Mouse (Mus musculus): ENCODE data around the gene Ube2s. TPM values are rescaled to one million over a fixed set of nuclear protein-coding genes. Genes with fewer than 3 reads are reported as not detected.

The Ube2s gene
- polyA plus RNA-seq, 1 experiment from 2014 or later: 126 TPM

DNA sequence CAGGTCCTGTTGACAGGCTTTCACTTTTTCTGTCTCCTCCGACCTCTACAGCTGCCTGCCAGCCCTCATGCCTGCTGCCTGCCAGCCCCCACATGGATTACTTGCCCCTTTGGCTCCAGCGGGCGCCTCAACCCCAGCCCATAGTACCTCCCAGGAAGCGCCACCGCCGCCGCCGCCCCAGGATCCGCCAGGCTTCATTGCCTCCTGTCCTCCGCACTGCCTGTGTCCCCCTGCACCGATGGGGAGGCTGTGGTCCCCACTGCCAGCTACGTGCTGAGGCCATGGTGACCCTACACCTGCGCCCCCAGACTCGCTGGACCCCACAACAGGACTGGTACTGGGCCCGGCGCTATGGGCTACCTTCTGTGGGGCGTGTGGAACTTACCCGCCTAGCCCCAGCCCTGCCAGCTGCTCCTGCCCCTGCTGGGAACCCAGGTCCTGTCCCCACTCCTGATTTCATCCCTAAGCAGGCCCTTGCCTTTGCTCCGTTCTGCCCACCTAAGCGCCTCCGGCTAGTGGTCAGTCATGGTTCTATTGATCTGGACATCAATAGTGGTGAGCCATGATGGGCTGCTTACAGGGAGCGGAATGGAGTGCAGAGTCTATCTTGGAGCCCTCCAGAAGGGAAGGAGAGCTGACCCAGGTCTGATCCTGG is 65.9 kb downstream of the Ube2s start:
- ATAC-seq: no peak
- H3K27ac ChIP-seq (ENCODE audit: low read depth, low read length): no peak overlapping the region
- H3K9me3 ChIP-seq (ENCODE audit: control insufficient read depth): no peaks in the 10 kb centered on the region
- H3K36me3 ChIP-seq (ENCODE audit: control insufficient read depth, insufficient read depth): peaks cover 36% of the 10 kb centered on the region
- whole genome bisulfite sequencing: 92% methylated on average over 22 of the region's 22 CpGs
- H3K27me3 ChIP-seq (replicated peaks; ENCODE audit: control insufficient read depth, insufficient read depth, low read length): no peaks in the 10 kb centered on the region
- H3K4me1 ChIP-seq (replicated peaks; ENCODE audit: control insufficient read depth, insufficient read depth, low read length): no peaks in the 10 kb centered on the region
- TF ChIP-seq CTCF (IDR thresholded peaks at IDR 0.05; ENCODE audit: low read depth): no peak
- H3K9ac ChIP-seq (ENCODE audit: low read depth, low read length): no peak overlapping the region
- H3K4me3 ChIP-seq (ENCODE audit: low read depth, low read length): no peak overlapping the region
- no peak overlapping the region for H3K4me2 ChIP-seq (replicated peaks; ENCODE audit: low read depth)

DNA sequence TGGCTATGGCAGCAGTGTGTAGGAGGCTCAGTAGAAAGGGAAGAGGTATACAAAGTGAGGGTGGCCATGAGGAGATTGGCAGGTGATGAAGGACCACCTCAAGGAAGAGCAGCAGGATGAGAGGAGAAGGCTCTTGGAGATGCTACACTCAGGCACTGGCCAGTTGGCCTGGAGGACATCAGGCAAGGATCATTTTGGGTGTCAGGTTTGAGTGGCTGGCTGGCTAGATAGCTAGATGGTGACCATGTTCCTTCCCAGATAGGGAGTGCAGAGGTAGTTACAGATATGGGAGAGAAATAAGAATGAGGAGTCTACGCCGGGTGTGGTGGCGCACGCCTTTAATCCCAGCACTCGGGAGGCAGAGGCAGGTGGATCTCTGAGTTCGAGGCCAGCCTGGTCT is 67.5 kb downstream of the Ube2s start:
- no peak overlapping the region for H3K27ac ChIP-seq (ENCODE audit: low read depth, low read length)
- H3K4me1 ChIP-seq (replicated peaks; ENCODE audit: control insufficient read depth, insufficient read depth, low read length): 0 out of 2 replicates have a peak, but pooled peaks cover 4% of the 10 kb centered on the region
- H3K4me3 ChIP-seq (ENCODE audit: low read depth, low read length): no peak overlapping the region
- no peaks in the 10 kb centered on the region for H3K27me3 ChIP-seq (replicated peaks; ENCODE audit: control insufficient read depth, insufficient read depth, low read length)
- TF ChIP-seq CTCF (IDR thresholded peaks at IDR 0.05; ENCODE audit: low read depth): no peak
- H3K9me3 ChIP-seq (ENCODE audit: control insufficient read depth): no peaks in the 10 kb centered on the region
- no peak for ATAC-seq
- peaks cover 36% of the 10 kb centered on the region for H3K36me3 ChIP-seq (ENCODE audit: control insufficient read depth, insufficient read depth)
- no peak overlapping the region for H3K9ac ChIP-seq (ENCODE audit: low read depth, low read length)
- H3K4me2 ChIP-seq (replicated peaks; ENCODE audit: low read depth): no peak overlapping the region
- 94% methylated on average over 6 of the region's 6 CpGs for WGBS

Other genes starting within 250 kb of the Ube2s start
- gene Ptprh, start 208.5 kb downstream of the Ube2s start, polyA plus RNA-seq (2015; fragmentation: Nextera tagmentation; extraction: Ambion mirVana): 16.7 and 17.1 TPM in 2 replicates
- gene Tmem86b, start 181.2 kb downstream of the Ube2s start, polyA plus RNA-seq (2015; fragmentation: Nextera tagmentation; extraction: Ambion mirVana): 25.1 and 31.4 TPM in 2 replicates
- 4.7 and 5.8 TPM in 2 replicates for gene Ppp6r1, start 153.6 kb downstream of the Ube2s start, polyA plus RNA-seq (2015; fragmentation: Nextera tagmentation; extraction: Ambion mirVana)
- 43.3 and 45.6 TPM in 2 replicates for gene Hspbp1, start 127.5 kb downstream of the Ube2s start, polyA plus RNA-seq (2015; fragmentation: Nextera tagmentation; extraction: Ambion mirVana)
- 0.89 and 0.98 TPM in 2 replicates for gene Brsk1, start 122.0 kb downstream of the Ube2s start, polyA plus RNA-seq (2015; fragmentation: Nextera tagmentation; extraction: Ambion mirVana)
- gene Tmem150b, start 87.3 kb downstream of the Ube2s start, polyA plus RNA-seq (2015; fragmentation: Nextera tagmentation; extraction: Ambion mirVana): 20.7 and 21.5 TPM in 2 replicates
- 35.8 and 40.2 TPM in 2 replicates for gene Kmt5c, start 72.5 kb downstream of the Ube2s start, polyA plus RNA-seq (2015; fragmentation: Nextera tagmentation; extraction: Ambion mirVana)
- gene Cox6b2, start 59.5 kb downstream of the Ube2s start, polyA plus RNA-seq (2015; fragmentation: Nextera tagmentation; extraction: Ambion mirVana): 48.5 and 48.8 TPM in 2 replicates
- gene Fam71e2, start 41.3 kb downstream of the Ube2s start, polyA plus RNA-seq (2015; fragmentation: Nextera tagmentation; extraction: Ambion mirVana): not detected in 2 replicates
- 0.12 and 0.30 TPM in 2 replicates for gene Il11, start 29.7 kb downstream of the Ube2s start, polyA plus RNA-seq (2015; fragmentation: Nextera tagmentation; extraction: Ambion mirVana)
- 0.59 TPM in 1 of 2 replicates, not detected in the other for gene Tmem190, start 29.7 kb downstream of the Ube2s start, polyA plus RNA-seq (2015; fragmentation: Nextera tagmentation; extraction: Ambion mirVana)
- gene Tmem238, start 22.9 kb downstream of the Ube2s start, polyA plus RNA-seq (2015; fragmentation: Nextera tagmentation; extraction: Ambion mirVana): 74.3 and 75.5 TPM in 2 replicates
- 419 and 467 TPM in 2 replicates for gene Rpl28, start 19.7 kb downstream of the Ube2s start, polyA plus RNA-seq (2015; fragmentation: Nextera tagmentation; extraction: Ambion mirVana)
- gene Shisa7, start 32.1 kb upstream of the Ube2s start, polyA plus RNA-seq (2015; fragmentation: Nextera tagmentation; extraction: Ambion mirVana): 0.07 and 0.09 TPM in 2 replicates
- 12.5 and 15.5 TPM in 2 replicates for gene Isoc2b, start 57.7 kb upstream of the Ube2s start, polyA plus RNA-seq (2015; fragmentation: Nextera tagmentation; extraction: Ambion mirVana)
- 1.3 and 1.6 TPM in 2 replicates for gene Isoc2a, start 64.6 kb upstream of the Ube2s start, polyA plus RNA-seq (2015; fragmentation: Nextera tagmentation; extraction: Ambion mirVana)
- gene Gm36210, start 93.9 kb upstream of the Ube2s start, polyA plus RNA-seq (2015; fragmentation: Nextera tagmentation; extraction: Ambion mirVana): not detected in 2 replicates
- 2.9 TPM in 2 replicates for gene Zfp628, start 102.6 kb upstream of the Ube2s start, polyA plus RNA-seq (2015; fragmentation: Nextera tagmentation; extraction: Ambion mirVana)
- gene Nat14, start 109.4 kb upstream of the Ube2s start, polyA plus RNA-seq (2015; fragmentation: Nextera tagmentation; extraction: Ambion mirVana): 1.5 and 1.9 TPM in 2 replicates
- 2.3 and 2.6 TPM in 2 replicates for gene Ssc5d, start 113.2 kb upstream of the Ube2s start, polyA plus RNA-seq (2015; fragmentation: Nextera tagmentation; extraction: Ambion mirVana)
- 0.47 and 0.76 TPM in 2 replicates for gene Sbk2, start 151.8 kb upstream of the Ube2s start, polyA plus RNA-seq (2015; fragmentation: Nextera tagmentation; extraction: Ambion mirVana)
- not detected in 2 replicates for gene Sbk3, start 158.6 kb upstream of the Ube2s start, polyA plus RNA-seq (2015; fragmentation: Nextera tagmentation; extraction: Ambion mirVana)
- gene Zfp579, start 183.6 kb upstream of the Ube2s start, polyA plus RNA-seq (2015; fragmentation: Nextera tagmentation; extraction: Ambion mirVana): 10.5 and 12.9 TPM in 2 replicates
- gene Zfp524, start 201.8 kb upstream of the Ube2s start, polyA plus RNA-seq (2015; fragmentation: Nextera tagmentation; extraction: Ambion mirVana): 21.9 and 22.6 TPM in 2 replicates
- gene Fiz1, start 202.1 kb upstream of the Ube2s start, polyA plus RNA-seq (2015; fragmentation: Nextera tagmentation; extraction: Ambion mirVana): 15.5 and 16.1 TPM in 2 replicates
- 4.4 and 4.7 TPM in 2 replicates for gene Gm44973, start 202.9 kb upstream of the Ube2s start, polyA plus RNA-seq (2015; fragmentation: Nextera tagmentation; extraction: Ambion mirVana)
- gene Zfp865, start 207.8 kb upstream of the Ube2s start, polyA plus RNA-seq (2015; fragmentation: Nextera tagmentation; extraction: Ambion mirVana): 2.3 and 2.6 TPM in 2 replicates
- 8.3 and 8.8 TPM in 2 replicates for gene Ccdc106, start 208.0 kb upstream of the Ube2s start, polyA plus RNA-seq (2015; fragmentation: Nextera tagmentation; extraction: Ambion mirVana)
- gene 4632433K11Rik, start 221.5 kb upstream of the Ube2s start, polyA plus RNA-seq (2015; fragmentation: Nextera tagmentation; extraction: Ambion mirVana): not detected in 2 replicates
- gene Zfp784, start 225.9 kb upstream of the Ube2s start, polyA plus RNA-seq (2015; fragmentation: Nextera tagmentation; extraction: Ambion mirVana): 6.4 and 6.5 TPM in 2 replicates
- 15.8 and 16.9 TPM in 2 replicates for gene Zfp580, start 238.9 kb upstream of the Ube2s start, polyA plus RNA-seq (2015; fragmentation: Nextera tagmentation; extraction: Ambion mirVana)
- 48.3 and 51.4 TPM in 2 replicates for gene U2af2, start 249.6 kb upstream of the Ube2s start, polyA plus RNA-seq (2015; fragmentation: Nextera tagmentation; extraction: Ambion mirVana)

All from intestine, postnatal 0 days (tissue).